Mouse (Mus musculus): ENCODE data around the gene Ocel1.
"Not testable (repeated sequence)": the region's sequence is repeated elsewhere in the genome, so short reads cannot be mapped to it uniquely, and the experiment has no call there.

The Ocel1 gene

DNA sequence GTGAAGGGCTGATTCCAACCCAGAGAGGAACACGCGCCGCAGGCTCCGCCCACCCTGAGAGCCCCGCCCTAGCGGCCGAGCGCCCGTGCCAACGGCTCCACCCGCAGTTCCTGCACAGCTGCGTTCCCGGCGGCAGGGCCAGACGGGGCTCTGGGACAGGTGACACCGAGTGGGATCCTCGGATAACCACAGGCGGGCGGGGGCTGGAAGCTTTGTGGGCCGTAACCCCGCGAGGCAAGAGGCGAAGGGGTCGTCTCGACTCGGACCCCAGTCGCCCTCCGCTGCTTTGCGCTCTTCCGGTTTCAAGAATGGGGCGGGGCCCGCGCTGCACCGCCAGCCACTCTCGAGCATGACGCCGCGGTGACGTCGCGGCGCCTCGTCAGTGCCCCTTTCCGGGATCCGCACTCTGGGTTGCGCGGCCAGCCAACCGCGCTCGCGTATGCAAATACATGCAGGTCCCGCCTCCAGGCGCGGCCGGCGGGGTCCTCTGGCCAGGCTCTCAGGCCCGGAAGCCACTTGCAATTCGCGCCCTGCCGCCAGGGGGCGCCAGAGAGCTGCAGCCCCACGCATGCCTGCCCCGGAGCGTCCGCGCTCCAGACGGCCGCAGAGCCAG lies at the start of gene Ocel1:
TSS of gene Ocel1 (plus strand) at position 63 of the 613 bp plus-strand sequence.
- peak; percentile 98 for DNase-seq (ENCODE audit: low spot score in 2 of 2)

GRCm38 (mm10) chr8:71322939-71323338 lies 48.2 kb upstream of the Ocel1 start:
- DNase-seq (ENCODE audit: low spot score in 2 of 2): no peak

DNA sequence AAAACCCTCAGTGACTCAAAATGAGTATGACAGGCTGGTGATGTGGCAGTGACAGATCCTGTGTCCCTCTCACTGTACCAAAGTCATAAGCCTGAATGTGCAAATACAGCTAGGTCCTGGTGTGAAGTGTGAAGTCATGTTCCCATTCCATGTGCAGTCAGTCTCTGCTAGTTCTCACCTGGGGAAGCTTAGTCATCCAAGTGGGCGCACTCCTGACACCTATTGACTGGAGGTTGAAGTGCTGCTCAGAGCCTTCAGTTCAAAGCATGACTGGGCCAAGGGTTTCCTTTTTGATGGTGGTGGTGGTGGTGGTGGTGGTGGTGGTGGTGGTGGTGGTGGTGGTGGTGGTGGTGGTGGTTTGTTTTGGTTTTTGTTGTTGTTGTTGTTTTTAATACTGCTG lies 46.2 kb upstream of the Ocel1 start:
- DNase-seq (ENCODE audit: low spot score in 2 of 2): no peak

DNA sequence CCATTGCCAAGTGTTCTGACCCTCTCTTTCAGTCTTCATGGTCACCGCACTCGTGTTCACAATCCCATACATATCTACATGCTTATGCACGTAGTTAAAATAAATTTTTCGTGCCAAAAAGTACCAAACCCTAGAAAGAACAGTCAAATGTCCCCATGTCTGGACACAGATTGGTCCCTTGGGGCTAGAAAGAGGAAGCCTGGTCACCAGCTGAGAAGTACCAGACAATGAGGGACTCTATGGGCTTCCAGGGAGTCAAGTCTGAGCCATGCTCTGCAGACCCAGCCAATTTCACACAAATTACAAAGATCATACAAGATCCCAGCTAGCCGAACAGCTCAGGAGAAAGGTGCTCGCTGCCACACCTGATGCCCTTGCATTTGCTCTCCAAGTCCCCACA lies 33.3 kb upstream of the Ocel1 start:
- not testable (repeated sequence) for DNase-seq (ENCODE audit: low spot score in 2 of 2)

DNA sequence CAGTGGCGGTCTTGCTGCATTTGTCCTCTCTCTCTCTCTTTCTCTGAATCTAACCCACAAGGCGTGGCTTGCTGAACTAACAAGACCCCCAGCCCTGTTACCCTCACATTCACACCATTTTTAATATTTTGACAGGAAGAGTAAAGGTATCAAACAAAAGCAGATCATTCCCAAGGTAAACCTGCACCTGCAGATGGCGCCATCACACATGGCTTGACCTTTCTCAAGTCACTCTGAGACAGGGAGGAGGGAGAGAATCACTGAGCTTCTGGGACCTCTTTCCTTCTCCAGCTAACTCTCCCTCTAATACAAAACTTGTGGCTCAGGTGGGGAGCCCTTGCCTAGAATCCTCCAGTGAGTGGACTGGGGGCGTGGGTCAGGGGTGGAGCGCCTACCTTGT lies 30.5 kb upstream of the Ocel1 start:
- DNase-seq (ENCODE audit: low spot score in 2 of 2): no peak

DNA sequence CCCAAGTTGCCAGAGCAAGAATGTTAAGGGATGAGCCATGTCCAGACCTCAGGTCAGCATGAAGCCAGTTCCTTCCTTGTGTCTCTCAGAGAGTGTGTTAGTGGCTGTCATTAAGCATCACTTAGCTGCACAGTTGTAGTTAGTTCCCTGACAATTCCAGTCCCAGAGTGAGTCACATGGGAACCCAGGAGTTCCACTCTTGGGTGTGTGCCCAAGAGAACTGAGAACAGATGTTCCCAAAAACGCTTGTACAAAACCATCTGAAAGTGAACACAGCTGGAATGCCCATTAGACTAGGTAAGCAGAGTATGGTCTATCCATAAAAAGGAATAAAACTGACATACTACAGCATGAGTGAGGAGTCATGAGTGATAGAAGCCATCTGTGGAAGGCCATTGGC lies 24.5 kb upstream of the Ocel1 start:
- DNase-seq (ENCODE audit: low spot score in 2 of 2): no peak

GRCm38 (mm10) chr8:71351117-71351516 lies 20.0 kb upstream of the Ocel1 start:
- DNase-seq (ENCODE audit: low spot score in 2 of 2): no peak

GRCm38 (mm10) chr8:71351520-71351919 lies 19.6 kb upstream of the Ocel1 start:
- no peak for DNase-seq (ENCODE audit: low spot score in 2 of 2)

GRCm38 (mm10) chr8:71358026-71358425 lies 13.1 kb upstream of the Ocel1 start:
- DNase-seq (ENCODE audit: low spot score in 2 of 2): no peak

GRCm38 (mm10) chr8:71366771-71367528 lies 4.1 kb upstream of the Ocel1 start, which contains the start of gene Use1:
TSS of gene Use1 (plus strand) at chr8:71366848.
- DNase-seq (ENCODE audit: low spot score in 2 of 2): peak; percentile 95 to 97

- DNase-seq (ENCODE audit: low spot score in 2 of 2): no peak
Measured at GRCm38 (mm10) chr8:71367529-71368176, 3.4 kb upstream of the Ocel1 start.

DNA sequence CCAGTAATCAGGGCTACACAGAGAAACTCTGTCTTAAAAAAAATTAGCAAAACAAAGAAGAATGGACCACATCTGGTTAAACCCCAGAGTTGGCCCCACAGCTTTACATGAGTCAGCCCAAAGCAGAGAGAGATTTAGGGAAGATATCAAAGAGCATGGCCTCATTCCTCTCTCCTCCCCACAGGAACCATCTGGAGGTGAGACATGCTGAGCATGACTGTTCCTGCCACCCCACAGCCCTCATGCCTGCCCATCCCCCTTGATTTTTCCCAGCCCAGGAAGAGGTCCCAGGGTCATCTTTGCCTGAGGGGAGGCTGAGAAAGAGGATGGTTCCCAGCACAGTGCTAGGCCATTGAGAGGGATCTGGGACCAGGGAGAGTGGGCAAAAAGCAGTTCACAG lies 2.7 kb upstream of the Ocel1 start:
- DNase-seq (ENCODE audit: low spot score in 2 of 2): no peak

DNA sequence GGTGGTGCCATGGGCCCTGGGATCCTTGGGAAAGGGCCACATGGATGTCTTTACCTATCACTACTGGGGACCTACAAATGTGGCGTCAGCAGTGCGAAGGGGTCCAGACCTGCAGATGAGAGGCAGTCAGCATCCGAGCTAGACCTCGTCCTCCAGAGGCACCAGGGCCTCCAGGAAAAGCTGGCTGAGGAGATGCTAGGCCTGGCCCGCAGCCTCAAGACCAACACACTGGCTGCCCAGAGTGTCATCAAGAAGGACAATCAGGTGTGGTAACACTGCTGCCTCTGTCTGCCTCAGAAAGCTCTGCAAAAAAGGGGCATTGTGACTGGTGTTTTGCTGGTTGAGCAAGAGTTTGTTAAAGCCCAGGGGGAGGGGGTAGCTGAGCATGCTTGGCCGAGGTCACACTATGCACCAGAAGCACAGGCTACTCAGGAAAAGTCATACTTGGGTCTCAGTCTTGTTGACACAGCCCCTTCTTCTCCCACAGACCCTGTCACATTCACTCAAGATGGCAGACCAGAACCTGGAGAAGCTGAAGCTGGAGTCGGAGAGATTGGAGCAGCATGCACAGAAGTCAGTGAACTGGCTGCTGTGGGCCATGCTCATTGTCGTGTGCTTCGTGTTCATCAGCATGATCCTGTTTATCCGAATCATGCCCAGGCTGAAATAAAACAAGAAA lies 1.9 kb upstream of the Ocel1 start:
- DNase-seq (ENCODE audit: low spot score in 2 of 2): no peak

DNA sequence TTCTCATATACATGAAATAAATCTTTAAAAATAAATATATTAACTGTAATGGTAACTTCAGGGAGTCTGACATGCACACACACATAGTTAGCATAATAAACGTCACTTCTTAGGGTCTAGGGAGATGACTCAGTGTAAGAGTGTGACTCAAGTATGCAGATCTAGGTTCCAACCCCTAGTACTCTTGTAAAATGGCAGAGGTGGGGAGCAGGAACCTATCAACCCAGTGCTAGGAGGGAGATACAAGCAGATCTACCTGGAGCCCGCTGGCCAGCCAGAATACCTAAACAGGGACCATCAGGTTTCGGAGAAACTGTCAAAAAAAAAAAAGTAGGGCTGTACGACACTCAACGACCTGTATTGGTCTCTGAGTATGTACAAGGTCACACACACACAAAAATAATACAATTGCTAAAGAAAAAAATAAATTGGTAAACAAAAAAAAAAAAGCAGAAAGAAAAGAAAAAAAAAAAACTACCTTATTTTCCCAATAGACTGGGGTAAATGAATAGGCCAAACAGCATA lies 325 bp upstream of the Ocel1 start:
- DNase-seq (ENCODE audit: low spot score in 2 of 2): no peak

DNA sequence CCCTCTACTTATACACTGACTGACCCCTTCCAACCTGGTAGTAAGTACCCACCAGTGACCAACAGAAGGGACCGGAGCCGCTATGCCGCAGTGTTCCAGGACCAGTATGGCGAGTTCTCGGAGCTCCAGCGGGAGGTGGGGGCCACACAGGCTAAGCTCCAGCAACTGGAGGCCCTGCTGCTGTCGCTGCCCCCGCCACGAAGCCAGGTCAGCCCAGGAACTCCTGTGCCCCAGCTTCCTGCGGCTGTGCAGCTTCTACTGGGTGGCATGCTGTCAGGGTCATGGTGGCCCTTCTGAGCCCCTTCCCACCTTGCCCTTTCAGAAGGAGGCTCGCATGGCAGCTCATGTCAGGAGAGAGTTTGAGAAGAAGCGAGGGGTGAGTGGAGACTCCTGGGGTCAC lies 1.3 kb downstream of the Ocel1 start:
- no peak for DNase-seq (ENCODE audit: low spot score in 2 of 2)

- no peak for DNase-seq (ENCODE audit: low spot score in 2 of 2)
Measured at GRCm38 (mm10) chr8:71373000-71373399, 1.9 kb downstream of the Ocel1 start.

GRCm38 (mm10) chr8:71374616-71375206 lies 3.6 kb downstream of the Ocel1 start:
- no peak for DNase-seq (ENCODE audit: low spot score in 2 of 2)

DNA sequence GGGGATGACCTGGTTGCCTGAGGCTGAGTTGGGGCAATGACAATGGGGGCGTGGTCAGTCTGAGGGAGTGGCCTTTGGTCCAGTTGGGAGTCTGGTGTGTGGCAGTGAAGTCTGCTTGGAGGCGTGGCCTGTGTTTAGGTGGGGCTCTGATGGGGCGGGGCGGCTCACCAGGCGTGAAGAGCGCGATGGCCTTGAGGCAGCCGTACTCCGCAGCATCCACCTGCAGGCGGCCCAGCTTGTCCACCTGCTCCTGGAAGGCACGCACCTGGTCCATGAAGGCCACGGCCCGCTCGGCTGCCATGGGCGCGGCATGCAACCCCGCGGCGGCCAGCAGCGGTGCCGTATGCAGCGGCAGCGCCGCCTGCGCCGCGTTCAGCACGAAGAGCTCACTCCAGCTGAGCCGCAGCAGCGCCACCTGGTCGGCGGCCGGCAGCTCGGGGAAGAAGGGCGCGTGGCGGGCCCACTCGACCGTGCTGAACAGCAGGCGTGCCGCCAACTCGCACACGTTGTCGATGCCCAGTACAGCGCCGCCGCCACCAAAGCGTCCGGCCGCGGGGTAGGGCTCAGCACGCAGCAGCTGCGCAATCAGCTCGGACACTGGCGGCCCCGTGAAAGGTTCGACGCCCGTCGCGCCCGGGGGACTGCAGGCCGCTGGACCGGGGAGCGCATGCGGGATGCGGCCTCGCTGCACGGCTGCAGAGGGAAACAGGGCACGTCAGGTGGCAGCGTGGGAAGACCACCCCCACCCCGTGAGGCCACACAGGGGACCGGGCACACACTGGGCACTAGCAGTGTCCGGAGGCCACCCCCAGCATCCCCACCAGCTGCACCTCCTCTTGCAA lies 4.7 kb downstream of the Ocel1 start:
- DNase-seq (ENCODE audit: low spot score in 2 of 2): peak in 1 of 2 experiments; percentile 61

DNA sequence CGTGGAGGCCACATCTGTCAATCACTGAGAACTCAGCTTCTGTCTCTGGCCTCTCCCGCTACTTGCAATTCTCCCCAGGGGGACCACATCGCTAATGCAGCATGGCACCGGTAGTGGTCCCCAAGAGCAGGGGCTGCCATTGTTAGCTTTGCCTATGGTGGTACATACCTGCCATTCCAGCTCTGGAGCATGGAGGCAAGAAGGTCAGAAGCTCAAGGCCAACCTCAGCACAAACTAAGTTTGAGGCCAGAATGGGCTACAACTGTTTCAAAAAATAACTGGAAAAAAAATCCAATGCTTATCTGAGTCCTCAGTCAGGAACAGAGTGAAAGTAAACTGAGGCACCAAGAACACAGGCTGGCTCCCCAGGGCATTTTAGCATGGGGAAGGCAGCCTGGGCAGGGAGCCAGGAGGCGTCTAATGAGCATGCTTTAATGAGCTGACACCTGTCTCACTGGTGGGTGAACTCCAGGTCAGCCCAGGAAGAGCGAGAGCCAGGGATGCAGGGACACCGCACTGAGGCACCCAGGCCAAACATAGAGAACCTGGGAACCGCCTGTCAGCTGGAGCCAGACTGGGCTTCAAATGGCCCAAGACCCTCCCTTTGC lies 5.4 kb downstream of the Ocel1 start:
- no peak for DNase-seq (ENCODE audit: low spot score in 2 of 2)

DNA sequence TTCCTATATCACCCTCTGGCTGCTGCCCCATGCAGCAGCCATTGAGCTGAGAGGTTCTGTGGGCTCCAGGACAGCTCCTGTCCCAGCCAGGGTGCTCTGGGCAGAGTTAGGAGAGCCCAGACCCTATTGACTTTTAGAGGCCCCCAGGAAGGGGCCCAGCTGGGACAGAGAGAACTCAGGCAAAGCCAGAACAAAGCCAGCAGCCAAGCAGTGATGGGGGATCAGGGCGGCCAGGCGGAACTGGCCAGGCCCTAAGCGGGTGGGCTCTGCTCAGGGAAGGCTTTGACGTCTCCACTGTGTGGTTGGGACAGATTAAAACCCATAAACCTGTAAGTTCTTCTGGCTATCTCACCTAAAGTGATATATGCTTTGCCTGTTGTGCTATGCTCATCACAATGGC lies 7.9 kb downstream of the Ocel1 start:
- no peak for DNase-seq (ENCODE audit: low spot score in 2 of 2)

All from heart, adult 9 months (tissue).